ENCODE assay signal across 31 mouse cellular contexts in the genomic region with DNA sequence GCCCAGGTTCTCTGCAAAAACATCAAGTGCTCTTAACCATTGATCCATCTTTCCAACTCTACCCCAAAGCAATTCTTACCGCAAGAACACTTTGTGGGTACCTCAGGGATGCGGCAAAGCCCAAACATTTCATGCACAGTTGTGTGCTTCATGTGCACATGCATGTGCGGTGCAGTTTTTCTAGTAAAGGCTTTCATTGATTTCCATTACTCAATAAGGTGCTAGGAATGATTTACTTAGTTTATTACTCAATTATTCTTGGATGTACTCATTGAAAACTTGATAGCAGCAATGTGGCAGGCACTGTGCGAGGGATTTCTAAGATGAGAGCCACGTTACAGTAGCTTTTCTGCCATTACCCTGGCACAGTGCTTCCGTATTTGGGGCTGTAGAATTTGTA. TPM values are rescaled to one million over a fixed set of nuclear protein-coding genes. Genes with fewer than 3 reads are reported as not detected.
"Had no signal": no experiment of that assay in that cellular context is flagged by ENCODE, and none has a peak within 500 bp of the region (broad histone marks: within the 10 kb centered on the region; RNA-seq: fewer than 3 reads in every experiment).

No protein-coding gene starts in this region.

- DNase-seq: cerebellum, adult 2 months; cerebellum, adult 8-10 months; cerebellum, adult 9-10 months; cerebellum, adult 9-11 months; cerebellum, postnatal 10 days; cerebellum, postnatal 14 days; cerebellum, postnatal 25 days; cerebellum, postnatal 36 days; embryo, embryonic 11 days; forebrain, postnatal 0 days; gastrocnemius, adult 2 months; gastrocnemius, postnatal 10 days; gastrocnemius, postnatal 14 days; gastrocnemius, postnatal 25 days; gastrocnemius, postnatal 36 days; heart, adult 18-20 months; heart, adult 2 months had no signal

- H3K4me2 ChIP-seq: embryonic facial prominence, embryonic 12.5 days; embryonic facial prominence, embryonic 13.5 days; embryonic facial prominence, embryonic 15.5 days; forebrain, embryonic 12.5 days; forebrain, embryonic 13.5 days; forebrain, embryonic 15.5 days had no signal

- H3K36me3 ChIP-seq: embryonic facial prominence, embryonic 10.5 days; embryonic facial prominence, embryonic 12.5 days; embryonic facial prominence, embryonic 13.5 days; embryonic facial prominence, embryonic 15.5 days; forebrain, embryonic 10.5 days; forebrain, embryonic 12.5 days; forebrain, embryonic 15.5 days had no signal

- H3K4me1 ChIP-seq: embryonic facial prominence, embryonic 10.5 days; embryonic facial prominence, embryonic 12.5 days; embryonic facial prominence, embryonic 15.5 days had no signal

- H3K9me3 ChIP-seq: embryonic facial prominence, embryonic 10.5 days; embryonic facial prominence, embryonic 12.5 days; embryonic facial prominence, embryonic 13.5 days; embryonic facial prominence, embryonic 15.5 days; forebrain, embryonic 10.5 days; forebrain, embryonic 12.5 days; forebrain, embryonic 13.5 days; forebrain, embryonic 15.5 days had no signal

- H3K27ac ChIP-seq: embryonic facial prominence, embryonic 10.5 days; embryonic facial prominence, embryonic 12.5 days; embryonic facial prominence, embryonic 13.5 days; embryonic facial prominence, embryonic 15.5 days; forebrain, embryonic 10.5 days; forebrain, embryonic 12.5 days; forebrain, embryonic 13.5 days; forebrain, embryonic 15.5 days; gastrocnemius, adult 2 months; heart, adult 2 months had no signal

- H3K27me3 ChIP-seq: embryonic facial prominence, embryonic 12.5 days; embryonic facial prominence, embryonic 13.5 days; forebrain, embryonic 12.5 days; forebrain, embryonic 13.5 days; forebrain, embryonic 15.5 days had no signal

- H3K4me3 ChIP-seq: embryonic facial prominence, embryonic 10.5 days; embryonic facial prominence, embryonic 12.5 days; embryonic facial prominence, embryonic 13.5 days; embryonic facial prominence, embryonic 15.5 days; erythroblast, embryonic 14.5 days; forebrain, embryonic 10.5 days; forebrain, embryonic 12.5 days; forebrain, embryonic 13.5 days; forebrain, embryonic 15.5 days; gastrocnemius, adult 2 months; heart, adult 2 months had no signal

- H3K9ac ChIP-seq: embryonic facial prominence, embryonic 12.5 days; embryonic facial prominence, embryonic 13.5 days; embryonic facial prominence, embryonic 15.5 days; forebrain, embryonic 12.5 days; forebrain, embryonic 13.5 days; forebrain, embryonic 15.5 days; forebrain, postnatal 0 days had no signal

- ATAC-seq: forebrain, embryonic 13.5 days; forebrain, embryonic 14.5 days; forebrain, embryonic 15.5 days; forebrain, embryonic 16.5 days; forebrain, postnatal 0 days had no signal

RNA-seq across cellular contexts. Expression of gene Npy, which starts 48.6 kb away (rescaled TPM):
- total RNA-seq: gastrocnemius, adult 18-20 months; gastrocnemius, adult 2 months; gastrocnemius, postnatal 10 days; gastrocnemius, postnatal 14 days; gastrocnemius, postnatal 25 days; gastrocnemius, postnatal 36 days; gastrocnemius, postnatal 4 days; granulocyte monocyte progenitor cell, adult 5-6 weeks; heart, adult 18-20 months; heart, adult 2 months had no signal
